Mouse (Mus musculus) megakaryocyte, embryonic 14.5 days (primary cell): Measurements from ENCODE around the gene Slc17a4.

Source experiments
- FLI1 ChIP-seq: IDR thresholded peaks from 2 replicates; pipeline ENCODE4 v1.6.1; 2012; ENCODE audit warnings: low read length, inconsistent platforms, mixed read lengths
- GATA1 ChIP-seq: IDR thresholded peaks from 3 replicates; pipeline ENCODE4 v1.6.1; 2012; ENCODE audit warnings: mixed read lengths, low read length, inconsistent platforms, borderline replicate concordance

GRCm38 (mm10) chr13:23911335-23911734 is 3.5 kb downstream of the Slc17a4 start:
- TF ChIP-seq GATA1 (no peak), FLI1 (no peak)
